Mouse (Mus musculus) midbrain, embryonic 10.5 days (tissue): Measurements from ENCODE around the gene Clasp1. TPM values are rescaled to one million over a fixed set of nuclear protein-coding genes. Genes with fewer than 3 reads are reported as not detected.

Experiments
- DNase-seq: peaks from one replicate; pipeline ENCODE4 v3.0.0-alpha.2; 2017; ENCODE audit warnings: low spot score
- H3K27ac ChIP-seq: fragments of 300-500 bp; sonication (generic); replicated peaks from 2 replicates; pipeline ENCODE4 v1.5.1; 2016; ENCODE audit warnings: mild to moderate bottlenecking
- H3K27me3 ChIP-seq: fragments of 300-500 bp; sonication (generic); 2 replicates; pipeline ENCODE4 v1.6.1; 2016; ENCODE audit warnings: low read depth, mild to moderate bottlenecking; ENCODE audit not compliant: poor library complexity, severe bottlenecking
- H3K36me3 ChIP-seq: fragments of 300-500 bp; sonication (generic); 2 replicates; pipeline ENCODE4 v1.6.1; 2016; ENCODE audit warnings: mild to moderate bottlenecking, moderate library complexity
- H3K4me1 ChIP-seq: fragments of 300-500 bp; sonication (generic); 2 replicates; pipeline ENCODE4 v1.6.1; 2016
- H3K4me3 ChIP-seq: fragments of 300-500 bp; sonication (generic); 2 replicates; pipeline ENCODE4 v1.5.1; 2016; ENCODE audit warnings: mild to moderate bottlenecking, moderate library complexity
- H3K9me3 ChIP-seq: fragments of 300-500 bp; sonication (generic); replicated peaks from 2 replicates; pipeline ENCODE4 v1.6.1; 2016; ENCODE audit warnings: mild to moderate bottlenecking
- WGBS: fragments of 180-500 bp; shearing (Covaris S2); methylation state at CpG from one replicate; pipeline ENCODE4 v1.1.7; 2016; 5-methylcytosine and 5-hydroxymethylcytosine counted together
- polyA plus RNA-seq: library from polyadenylated mRNA; unstranded; fragments of >200 nt; fragmentation: Nextera tagmentation; extraction: Ambion mirVana; gene quantifications from 2 replicates; pipeline ENCODE4 v1.2.1, GENCODE M21; 2016

Gene Clasp1
- polyA plus RNA-seq, result 87.3 and 106 TPM in 2 replicates

- Histone ChIP-seq H3K9me3 (no peaks in the 10 kb centered on the region), H3K4me3 (peak within 1 kb of the TSS; percentile 92), H3K27ac (peak within 1 kb of the TSS; percentile 97), H3K36me3 (peaks cover 20% of the 10 kb centered on the region), H3K4me1 (peaks cover 21% of the 10 kb centered on the region), H3K27me3 (no peaks in the 10 kb centered on the region)
- under 1% methylated on average over 44 of the region's 44 CpGs for WGBS
- DNase-seq, result peak; percentile 92
Measured at GRCm38 (mm10) chr1:118388757-118389453, at the start of gene Clasp1. Gene Clasp1, plus strand, starts transcription at chr1:118389058.

- H3K27ac ChIP-seq, result peak overlapping the region; percentile 28; the same call in 1 of the 2 replicates
- peaks cover 8% of the 10 kb centered on the region for H3K4me1 ChIP-seq
- H3K9me3 ChIP-seq, result no peaks in the 10 kb centered on the region
- no peak overlapping the region for H3K4me3 ChIP-seq
- WGBS, result 41% methylated on average over 6 of the region's 6 CpGs
- no peaks in the 10 kb centered on the region for H3K36me3 ChIP-seq
- DNase-seq, result no peak
- H3K27me3 ChIP-seq, result no peaks in the 10 kb centered on the region
Measured at GRCm38 (mm10) chr1:118343649-118344435, 45.0 kb upstream of the Clasp1 start.

- DNase-seq, result no peak
- H3K9me3 ChIP-seq, result no peaks in the 10 kb centered on the region
- no peaks in the 10 kb centered on the region for H3K36me3 ChIP-seq
- WGBS, result 84% methylated on average over 3 of the region's 3 CpGs
- H3K27ac ChIP-seq, result no peak overlapping the region
- H3K4me1 ChIP-seq, result no peaks in the 10 kb centered on the region
- H3K4me3 ChIP-seq, result no peak overlapping the region
- no peaks in the 10 kb centered on the region for H3K27me3 ChIP-seq
Measured at GRCm38 (mm10) chr1:118349922-118350321, 38.9 kb upstream of the Clasp1 start.

GRCm38 (mm10) chr1:118359071-118359761 lies 29.6 kb upstream of the Clasp1 start:
- H3K27ac ChIP-seq, result no peak overlapping the region
- 72% methylated on average over 6 of the region's 6 CpGs for WGBS
- H3K27me3 ChIP-seq, result no peaks in the 10 kb centered on the region
- no peaks in the 10 kb centered on the region for H3K36me3 ChIP-seq
- H3K4me1 ChIP-seq, result no peaks in the 10 kb centered on the region
- H3K4me3 ChIP-seq, result no peak overlapping the region
- H3K9me3 ChIP-seq, result no peaks in the 10 kb centered on the region
- no peak for DNase-seq

GRCm38 (mm10) chr1:118367970-118368369 lies 20.9 kb upstream of the Clasp1 start:
- DNase-seq, result no peak
- no peak overlapping the region for H3K4me3 ChIP-seq
- 92% methylated on average over 1 of the region's 1 CpGs for WGBS
- no peaks in the 10 kb centered on the region for H3K36me3 ChIP-seq
- H3K27me3 ChIP-seq, result no peaks in the 10 kb centered on the region
- H3K9me3 ChIP-seq, result no peaks in the 10 kb centered on the region
- H3K4me1 ChIP-seq, result no peaks in the 10 kb centered on the region
- H3K27ac ChIP-seq, result no peak overlapping the region

GRCm38 (mm10) chr1:118368721-118369461 lies 20.0 kb upstream of the Clasp1 start:
- Histone ChIP-seq H3K36me3 (no peaks in the 10 kb centered on the region), H3K27ac (no peak overlapping the region), H3K4me1 (no peaks in the 10 kb centered on the region), H3K9me3 (no peaks in the 10 kb centered on the region), H3K4me3 (no peak overlapping the region), H3K27me3 (no peaks in the 10 kb centered on the region)
- 73% methylated on average over 3 of the region's 3 CpGs for whole genome bisulfite sequencing
- no peak for DNase-seq

- no peaks in the 10 kb centered on the region for H3K4me1 ChIP-seq
- H3K4me3 ChIP-seq, result no peak overlapping the region
- WGBS, result 81% methylated on average over 5 of the region's 5 CpGs
- no peak for DNase-seq
- H3K36me3 ChIP-seq, result no peaks in the 10 kb centered on the region
- H3K27me3 ChIP-seq, result no peaks in the 10 kb centered on the region
- no peaks in the 10 kb centered on the region for H3K9me3 ChIP-seq
- H3K27ac ChIP-seq, result no peak overlapping the region
Measured at GRCm38 (mm10) chr1:118377784-118378183, 11.1 kb upstream of the Clasp1 start.

GRCm38 (mm10) chr1:118380105-118380786 lies 8.6 kb upstream of the Clasp1 start:
- H3K9me3 ChIP-seq, result no peaks in the 10 kb centered on the region
- H3K4me1 ChIP-seq, result no peaks in the 10 kb centered on the region
- WGBS, result 80% methylated on average over 8 of the region's 8 CpGs
- no peak overlapping the region for H3K4me3 ChIP-seq
- no peak overlapping the region for H3K27ac ChIP-seq
- H3K36me3 ChIP-seq, result no peaks in the 10 kb centered on the region
- no peaks in the 10 kb centered on the region for H3K27me3 ChIP-seq
- no peak for DNase-seq

- DNase-seq, result peak; percentile 72
- H3K27me3 ChIP-seq, result no peaks in the 10 kb centered on the region
- H3K4me1 ChIP-seq, result peaks cover 21% of the 10 kb centered on the region
- peak overlapping the region; percentile 92 for H3K4me3 ChIP-seq
- peak overlapping the region; percentile 97 for H3K27ac ChIP-seq
- H3K36me3 ChIP-seq, result peaks cover 13% of the 10 kb centered on the region
- no peaks in the 10 kb centered on the region for H3K9me3 ChIP-seq
- WGBS, result under 1% methylated on average over 19 of the region's 19 CpGs
Measured at GRCm38 (mm10) chr1:118388127-118388756, 616 bp upstream of the Clasp1 start.

- Histone ChIP-seq H3K27ac (peak overlapping the region; percentile 97), H3K36me3 (peaks cover 27% of the 10 kb centered on the region), H3K4me3 (peak overlapping the region; percentile 92), H3K4me1 (peaks cover 21% of the 10 kb centered on the region), H3K9me3 (no peaks in the 10 kb centered on the region), H3K27me3 (no peaks in the 10 kb centered on the region)
- WGBS, result under 1% methylated on average over 44 of the region's 44 CpGs
- peak; percentile 76 for DNase-seq
Measured at GRCm38 (mm10) chr1:118389454-118390265, 802 bp downstream of the Clasp1 start.

- H3K36me3 ChIP-seq, result peaks cover 32% of the 10 kb centered on the region
- WGBS, result 22% methylated on average over 8 of the region's 8 CpGs
- no peaks in the 10 kb centered on the region for H3K9me3 ChIP-seq
- peak overlapping the region; percentile 92 for H3K4me3 ChIP-seq
- H3K4me1 ChIP-seq, result peaks cover 21% of the 10 kb centered on the region
- peak overlapping the region; percentile 97 for H3K27ac ChIP-seq
- DNase-seq, result peak; percentile 13
- H3K27me3 ChIP-seq, result no peaks in the 10 kb centered on the region
Measured at GRCm38 (mm10) chr1:118390266-118390660, 1.4 kb downstream of the Clasp1 start.
